Mouse (Mus musculus) hematopoietic stem cell, adult 5-6 weeks (primary cell): ENCODE results near the gene Olfr1008. TPM values are rescaled to one million over a fixed set of nuclear protein-coding genes. Genes with fewer than 3 reads are reported as not detected.
"Not testable (repeated sequence)": the region's sequence is repeated elsewhere in the genome, so short reads cannot be mapped to it uniquely, and the experiment has no call there.

Source experiments
- ATAC-seq, 2 experiments: fragments of 125-278 bp in 1 of 2; replicated peaks in 1 of 2; 2 replicates each; pipeline ENCODE4 v1.8.0; 2016 to 2017; ENCODE audit warnings: inconsistent platforms in 2 of 2, mild to moderate bottlenecking in 2 of 2, moderate number of reproducible peaks in 2 of 2, low read depth in 1 of 2, moderate TSS enrichment in 1 of 2; ENCODE audit not compliant: low FRiP score in 2 of 2, poor library complexity in 2 of 2, severe bottlenecking in 2 of 2, insufficient read depth in 1 of 2, low TSS enrichment in 1 of 2
- total RNA-seq: library from RNA; stranded (forward); fragments of 172-1452, 232-1000 nt; gene quantifications from 2 replicates; pipeline ENCODE4 v1.2.3, GENCODE M21; 2017

Olfr1008 gene
- total RNA-seq, result not detected in 2 replicates

DNA sequence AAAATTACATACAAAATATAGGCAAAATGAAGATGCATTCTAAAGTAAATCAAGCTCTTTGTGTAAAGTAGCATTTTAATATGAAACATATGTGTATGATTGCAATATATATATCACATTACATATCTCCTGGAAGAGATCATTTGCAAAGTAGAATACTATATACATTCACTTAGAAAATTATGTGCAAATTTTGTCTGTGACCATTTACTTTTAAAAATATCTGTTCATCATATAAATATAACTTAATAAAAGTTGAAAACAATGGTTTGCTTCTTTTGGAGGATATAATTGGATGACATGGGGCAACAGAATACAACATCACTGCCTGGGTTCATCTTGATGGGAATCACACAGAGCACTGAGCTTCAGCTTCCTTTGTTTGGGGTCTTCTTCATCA is at the start of gene Olfr1008:
Olfr1008 (plus strand) TSS at position 301 of the 400 bp plus-strand sequence.
- no peak for ATAC-seq

DNA sequence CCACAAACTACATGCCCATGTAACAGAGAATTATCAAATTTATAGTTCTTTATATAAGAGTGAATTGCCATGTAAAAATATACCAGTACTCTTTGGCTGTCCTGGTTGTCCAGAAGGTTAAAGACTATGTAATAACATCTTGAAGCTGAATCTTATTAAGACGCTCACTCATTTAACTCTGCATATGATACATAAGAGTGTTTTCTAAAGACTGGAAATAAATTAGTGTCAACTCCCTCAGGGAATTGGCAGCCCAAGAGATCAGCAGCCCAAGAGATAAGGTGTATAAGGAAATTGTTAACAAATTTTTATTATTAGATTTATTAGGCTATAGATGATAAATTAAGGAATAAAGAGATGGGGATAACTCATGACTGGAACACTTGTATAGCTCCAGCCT is 38.6 kb upstream of the Olfr1008 start, which contains the start of gene Olfr1002:
Olfr1002 (minus strand) TSS at position 101 of the 400 bp plus-strand sequence.
- no peak for ATAC-seq

DNA sequence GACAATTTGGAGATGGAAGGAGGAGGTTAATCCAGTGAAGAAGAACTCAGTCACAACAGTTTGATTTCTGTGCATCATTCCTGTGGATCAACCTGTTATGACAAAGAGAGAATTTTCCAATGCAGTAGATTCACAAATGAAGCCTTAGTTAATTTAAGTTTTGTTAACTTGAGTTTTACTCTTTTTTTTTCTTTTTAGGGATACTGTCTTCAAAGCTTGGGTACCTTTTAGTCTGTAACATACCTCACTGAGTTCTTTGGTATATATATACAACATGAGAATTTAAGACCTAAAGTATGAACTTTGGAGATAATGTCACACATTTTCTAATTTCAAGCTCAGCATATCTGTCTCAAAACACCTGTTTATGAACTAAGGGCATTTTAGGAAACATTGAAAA is 24.9 kb upstream of the Olfr1008 start, which contains the start of gene Olfr154:
Olfr154 (minus strand) TSS at position 101 of the 400 bp plus-strand sequence.
- not testable (repeated sequence) for ATAC-seq

DNA sequence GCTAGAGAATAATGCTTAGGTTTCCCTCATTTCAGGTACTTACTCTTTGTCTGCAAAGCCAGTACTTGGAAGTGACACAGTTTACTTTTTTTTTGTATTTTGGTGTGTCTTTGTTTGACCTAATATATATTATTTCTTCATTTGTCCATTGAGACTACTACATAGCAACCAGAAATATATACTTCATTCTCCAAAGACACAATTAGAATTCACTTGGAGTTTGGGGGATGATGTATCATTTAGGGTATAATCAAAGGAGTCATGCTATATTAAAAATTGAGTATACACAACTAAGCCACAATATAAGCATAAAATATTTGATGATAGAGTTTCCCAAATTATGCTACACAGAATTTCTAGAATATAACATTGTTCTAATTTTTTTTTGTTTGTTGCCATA is 10.6 kb upstream of the Olfr1008 start, which contains the start of gene Olfr1006:
Olfr1006 (minus strand) TSS at position 101 of the 400 bp plus-strand sequence.
- ATAC-seq, result no peak

DNA sequence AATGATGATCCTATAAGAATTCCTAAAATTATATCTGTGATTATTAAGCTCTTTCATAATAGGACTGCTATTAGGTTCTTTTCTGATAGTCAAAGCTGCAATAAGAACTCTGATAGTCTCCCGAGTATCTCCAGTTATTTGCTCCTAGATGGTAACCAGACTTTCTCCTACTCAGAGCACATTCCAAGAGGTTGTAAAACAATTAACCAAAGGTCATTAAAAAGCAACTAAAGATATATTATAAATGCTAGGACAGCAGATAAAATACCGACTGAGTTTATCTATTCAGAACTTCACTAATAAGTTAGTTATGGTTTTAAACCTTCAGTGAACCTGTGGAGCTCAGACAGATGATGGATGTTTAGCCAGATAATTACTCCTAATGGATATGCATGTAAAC is 21.4 kb downstream of the Olfr1008 start:
- not testable (repeated sequence) for ATAC-seq

DNA sequence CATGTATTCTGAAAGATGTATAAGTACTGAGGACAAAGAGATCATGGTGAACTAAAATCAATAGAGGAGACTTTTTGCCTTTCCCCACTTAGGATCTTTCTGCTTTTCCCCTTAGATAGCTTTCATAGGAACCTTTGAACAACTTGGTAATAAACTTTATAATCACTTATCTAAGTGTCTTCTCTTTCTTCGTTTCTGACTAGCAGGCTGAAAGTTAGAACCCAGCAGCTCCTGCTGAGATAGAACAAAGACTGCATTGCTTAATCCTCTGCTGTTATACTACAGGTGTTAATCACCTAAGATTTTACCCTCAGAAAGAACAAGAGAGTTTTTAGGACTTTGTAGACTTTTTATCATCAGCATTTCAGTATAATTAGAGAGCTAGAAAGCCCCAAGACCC is 21.9 kb downstream of the Olfr1008 start:
- ATAC-seq, result no peak

DNA sequence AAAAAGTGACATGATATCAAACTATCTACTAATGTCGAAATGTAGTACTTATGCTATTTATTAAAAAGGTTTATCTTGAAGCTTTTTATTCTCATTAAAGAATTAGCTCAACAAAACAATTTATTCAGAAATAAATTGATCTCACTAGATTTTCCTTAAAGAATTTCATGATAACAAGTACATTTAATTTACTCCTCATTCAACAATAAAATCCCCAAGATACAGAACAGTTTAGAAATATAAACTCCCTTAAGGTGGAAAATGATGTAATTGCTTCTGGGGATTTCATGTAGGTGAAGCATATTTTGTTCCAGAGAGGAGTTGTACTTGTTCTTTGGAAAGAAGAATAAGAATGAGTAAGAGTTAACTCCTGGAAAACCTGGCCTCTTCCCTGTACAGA is 25.9 kb downstream of the Olfr1008 start, which contains the start of gene Olfr1009:
Olfr1009 (plus strand) TSS at position 301 of the 400 bp plus-strand sequence.
- no peak for ATAC-seq

DNA sequence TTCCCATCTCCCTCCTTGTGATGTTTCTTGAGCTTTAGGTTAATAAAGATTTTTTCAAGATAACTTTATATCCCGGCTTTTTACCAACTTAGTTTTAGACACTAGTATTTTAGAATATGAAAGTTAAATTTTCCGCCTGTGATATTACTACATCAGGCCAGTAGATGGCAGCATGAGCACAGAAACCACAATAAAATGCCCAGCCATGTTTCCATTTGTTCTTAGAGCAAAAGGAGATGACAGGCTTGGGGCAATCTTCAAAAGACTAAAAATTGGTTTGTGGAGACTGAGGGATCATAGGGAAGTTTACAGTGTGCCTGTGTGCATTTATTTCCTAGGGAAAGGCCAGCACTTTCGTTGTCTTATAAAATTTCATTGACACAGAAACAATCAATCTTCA is 36.6 kb downstream of the Olfr1008 start:
- peak in 1 of 2 experiments; percentile 71; a peak in 3 of 4 replicates for ATAC-seq

Other genes with a start within 250 kb of the Olfr1008 start
- gene Olfr995, start 245.8 kb upstream of the Olfr1008 start, total RNA-seq, result not detected in 2 replicates
- gene 4833423E24Rik, start 170.4 kb upstream of the Olfr1008 start, total RNA-seq, result not detected in 2 replicates
- gene Olfr996, start 110.2 kb upstream of the Olfr1008 start, total RNA-seq, result not detected in 2 replicates
- gene Olfr998, start 100.5 kb upstream of the Olfr1008 start, total RNA-seq, result not detected in 2 replicates
- not detected in 2 replicates for gene Olfr1000, start 77.5 kb upstream of the Olfr1008 start, total RNA-seq
- gene Olfr1002, start 38.7 kb upstream of the Olfr1008 start, total RNA-seq, result not detected in 2 replicates
- gene Olfr154, start 25.0 kb upstream of the Olfr1008 start, total RNA-seq, result not detected in 2 replicates
- not detected in 2 replicates for gene Olfr1006, start 10.7 kb upstream of the Olfr1008 start, total RNA-seq
- not detected in 2 replicates for gene Olfr1009, start 26.0 kb downstream of the Olfr1008 start, total RNA-seq
- not detected in 2 replicates for gene Olfr1012, start 73.3 kb downstream of the Olfr1008 start, total RNA-seq
- gene Olfr1013, start 77.7 kb downstream of the Olfr1008 start, total RNA-seq, result not detected in 2 replicates
- not detected in 2 replicates for gene Olfr1014, start 83.3 kb downstream of the Olfr1008 start, total RNA-seq
- gene Olfr1015, start 92.6 kb downstream of the Olfr1008 start, total RNA-seq, result not detected in 2 replicates
- gene Olfr1016, start 113.1 kb downstream of the Olfr1008 start, total RNA-seq, result not detected in 2 replicates
- gene Olfr1018, start 129.0 kb downstream of the Olfr1008 start, total RNA-seq, result not detected in 2 replicates
- gene Olfr1019, start 156.1 kb downstream of the Olfr1008 start, total RNA-seq, result not detected in 2 replicates
- gene Olfr1020, start 157.6 kb downstream of the Olfr1008 start, total RNA-seq, result not detected in 2 replicates
- not detected in 2 replicates for gene Olfr1022, start 179.2 kb downstream of the Olfr1008 start, total RNA-seq
- not detected in 2 replicates for gene Olfr1023, start 196.2 kb downstream of the Olfr1008 start, total RNA-seq
- not detected in 2 replicates for gene Olfr1024, start 215.6 kb downstream of the Olfr1008 start, total RNA-seq
- not detected in 2 replicates for gene Olfr1025-ps1, start 225.8 kb downstream of the Olfr1008 start, total RNA-seq
- gene Olfr1026, start 232.1 kb downstream of the Olfr1008 start, total RNA-seq, result not detected in 2 replicates